Mouse (Mus musculus) embryonic stem cell, embryonic (primary cell): ENCODE results near the gene Surf2.

Source experiments
- CTCF ChIA-PET, 4 experiments: fragments of 300-600 bp in 2 of 4; fragments of 350-600 bp in 2 of 4; sonication (Branson Sonifier 250); formaldehyde crosslinking; loops; one replicate each; lab custom pipeline; 2022; ENCODE audit warnings: inconsistent platforms in 2 of 4; lab: Charles Lee
- POLR2A ChIA-PET, 4 experiments: fragments of 300-600 bp in 2 of 4; fragments of 350-600 bp in 2 of 4; sonication (Branson Sonifier 250); formaldehyde crosslinking; loops; one replicate each; lab custom pipeline; 2022; ENCODE audit warnings: antibody characterized with exemption in 4 of 4, inconsistent platforms in 1 of 4; lab: Charles Lee

Surf2 gene

GRCm38 (mm10) chr2:26933304-26934055 is 17.3 kb downstream of the Surf2 start, which contains the start of the genes Surf4 and Stkld1:
Gene Surf4 (minus strand): TSS chr2:26933928.
Gene Stkld1 (plus strand): TSS chr2:26934047.
- POLR2A ChIA-PET: interaction anchor here (0.5 to 4.9 kb wide), 41 partner anchors 8 to 793 kb away, joined by 3 to 97 read pairs (median 4); partner anchors contain the start of genes Surf6 (in 3 of the 4), Surf1 (in 2 of the 4), Surf2 (in 2 of the 4) and Qsox2 (in 1 of the 4)
- CTCF ChIA-PET: interaction anchor here in 3 of 4 experiments (0.6 to 1.8 kb wide), 5 partner anchors 15 to 106 kb away, joined by 3 to 5 read pairs (median 3); partner anchors contain the start of gene Surf6 (in 1 of the 3)

GRCm38 (mm10) chr2:26935286-26935685 is 19.1 kb downstream of the Surf2 start:
- CTCF ChIA-PET: no interaction called here

DNA sequence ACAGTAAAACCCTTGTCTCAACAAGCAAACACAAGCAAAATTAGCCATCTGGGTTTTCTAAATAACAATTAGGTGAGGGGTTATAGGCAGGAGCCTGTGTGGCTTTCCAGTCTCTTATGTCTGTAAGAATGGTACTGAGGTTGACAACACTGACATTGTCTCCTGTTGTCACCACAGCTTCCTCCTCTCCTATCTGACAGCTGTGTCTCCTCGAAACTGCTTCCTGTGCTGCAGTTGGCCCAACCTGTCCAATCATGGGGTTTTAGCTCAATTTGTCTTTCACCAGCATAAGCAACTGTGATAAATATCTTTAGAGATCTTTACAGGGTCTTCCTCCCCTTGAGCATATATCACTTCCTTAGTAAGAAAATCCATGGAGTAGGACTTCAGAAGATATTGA is 20.3 kb downstream of the Surf2 start:
- ChIA-PET CTCF (interaction anchor here in 1 of 4 experiments (0.9 kb wide), 1 partner anchor 21 kb away, joined by 3 read pairs; no protein-coding TSS in a partner anchor), POLR2A (interaction anchor here in 1 of 4 experiments (0.9 to 1.0 kb wide), 3 partner anchors 13 to 300 kb away, joined by 3 to 4 read pairs (median 3); partner anchors contain the start of gene Surf6)

More at GRCm38 (mm10) chr2:26935286-26935685, 19.1 kb downstream of the Surf2 start:
- POLR2A ChIA-PET: interaction anchor here in 2 of 4 experiments (1.0 to 4.8 kb wide), 16 partner anchors 10 to 490 kb away, joined by 3 to 34 read pairs (median 4); partner anchors contain the start of genes Surf6 (in 2 of the 2), Sec16a (in 1 of the 2), Surf1 (in 1 of the 2) and Surf2 (in 1 of the 2)

DNA sequence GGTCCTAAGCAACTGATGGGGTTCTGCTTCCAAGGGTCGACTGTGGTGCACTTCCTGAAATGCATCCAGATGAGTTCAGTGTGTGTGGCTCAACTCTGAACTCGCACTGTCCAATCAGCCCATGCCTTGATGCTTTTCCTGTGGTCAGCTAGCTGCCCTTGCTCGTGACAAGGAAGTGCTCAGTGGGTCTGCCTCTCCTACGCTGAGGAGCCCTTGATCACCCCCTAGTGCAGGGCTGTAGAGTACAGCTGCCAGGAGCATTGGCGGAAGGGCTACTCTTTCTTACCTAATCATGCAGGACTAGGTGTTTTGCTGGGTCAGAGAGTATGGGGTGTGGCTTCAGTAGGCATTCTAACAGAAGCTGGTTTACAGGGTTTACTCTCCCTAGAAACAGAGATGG is 25.4 kb downstream of the Surf2 start:
- CTCF ChIA-PET: interaction anchor here in 1 of 4 experiments (1.5 to 1.9 kb wide), 2 partner anchors 12 to 86 kb away, joined by 4 to 6 read pairs; partner anchors contain the start of gene Slc2a6

DNA sequence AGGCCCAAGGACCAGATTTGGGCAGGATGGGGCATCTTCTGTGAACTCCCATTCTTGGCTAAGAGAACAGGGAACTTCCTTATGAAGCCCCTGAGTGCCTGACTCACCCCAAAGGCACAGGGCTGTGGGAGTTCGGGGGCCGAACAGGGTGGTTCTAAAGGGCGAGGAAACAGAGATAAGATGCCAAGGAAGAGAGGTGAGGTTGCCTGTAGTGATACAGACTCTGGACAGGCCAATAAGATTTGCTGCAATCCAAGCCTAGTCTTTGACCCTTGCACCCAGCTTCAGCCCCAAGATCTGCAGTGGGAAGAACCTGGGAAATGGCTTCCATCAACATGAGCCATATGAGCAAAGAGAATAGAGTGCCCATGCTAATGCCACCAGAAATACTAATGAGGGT is 27.1 kb downstream of the Surf2 start:
- POLR2A ChIA-PET: no interaction called here
- CTCF ChIA-PET: no interaction called here

More for the DNA sequence above, 25.4 kb downstream of the Surf2 start:
- POLR2A ChIA-PET: interaction anchor here in 3 of 4 experiments (0.9 to 2.6 kb wide), 7 partner anchors 9 to 49 kb away, joined by 3 to 9 read pairs (median 4); no protein-coding TSS in a partner anchor

DNA sequence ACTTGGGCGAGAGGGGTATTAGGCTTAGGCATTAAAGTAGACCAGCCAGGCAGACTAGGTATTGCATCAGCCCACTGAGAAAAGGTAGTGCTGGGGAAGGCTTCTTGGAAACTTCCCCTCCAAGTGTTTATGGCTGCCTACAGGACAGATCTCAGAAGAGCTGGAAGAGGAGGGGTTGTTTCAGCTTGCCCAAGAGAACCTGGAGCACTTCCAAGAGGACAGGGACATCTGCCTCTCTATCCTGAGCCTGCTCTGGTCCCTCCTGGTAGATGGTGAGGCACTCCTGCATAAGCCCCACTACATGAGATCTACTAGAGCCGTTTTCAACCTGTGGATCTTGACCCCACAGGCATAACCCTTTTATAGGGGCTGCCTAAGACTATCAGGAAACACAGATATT is 34.2 kb downstream of the Surf2 start:
- POLR2A ChIA-PET: interaction anchor here in 1 of 4 experiments (1.3 to 2.5 kb wide), 2 partner anchors 14 to 18 kb away, joined by 3 to 8 read pairs; no protein-coding TSS in a partner anchor
- CTCF ChIA-PET: no interaction called here

DNA sequence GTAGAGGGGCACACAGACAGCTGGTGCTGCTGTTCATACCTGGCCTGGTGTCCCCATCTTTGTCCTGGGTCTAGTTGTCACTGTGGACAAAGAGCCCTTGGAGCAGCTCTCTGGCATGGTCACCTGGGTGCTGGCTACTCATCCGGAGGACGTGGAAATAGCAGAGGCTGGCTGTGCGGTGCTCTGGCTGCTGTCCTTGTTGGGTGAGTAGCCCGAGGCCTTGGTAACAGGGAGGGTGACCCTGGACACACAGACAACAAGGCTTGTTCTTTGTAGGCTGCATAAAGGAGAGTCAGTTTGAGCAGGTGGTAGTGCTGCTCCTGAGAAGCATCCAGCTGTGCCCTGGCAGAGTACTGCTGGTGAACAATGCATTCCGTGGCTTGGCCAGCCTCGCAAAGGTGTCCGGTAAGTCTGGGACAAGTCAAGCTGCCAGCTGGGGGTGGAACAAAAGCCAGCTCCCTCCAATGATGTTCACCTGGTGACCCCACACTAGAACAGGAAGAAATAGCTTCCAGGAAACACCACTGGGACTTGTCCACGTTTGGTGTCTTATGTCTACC is 35.3 kb downstream of the Surf2 start:
- ChIA-PET CTCF (interaction anchor here in 1 of 4 experiments (0.7 kb wide), 1 partner anchor 1312 kb away, joined by 6 read pairs; no protein-coding TSS in a partner anchor), POLR2A (interaction anchor here in 2 of 4 experiments (0.6 to 2.5 kb wide), 7 partner anchors 10 to 347 kb away, joined by 3 to 8 read pairs (median 3); partner anchors contain the start of genes Agpat2 (in 1 of the 2) and Surf6 (in 1 of the 2))

- ChIA-PET POLR2A (interaction anchor here (0.5 to 1.8 kb wide), 10 partner anchors 10 to 348 kb away, joined by 3 to 6 read pairs (median 3); partner anchors contain the start of genes Agpat2 (in 1 of the 4) and Surf6 (in 1 of the 4)), CTCF (interaction anchor here in 1 of 4 experiments (0.7 kb wide), 1 partner anchor 1313 kb away, joined by 6 read pairs; no protein-coding TSS in a partner anchor)
These were observed 36.0 kb downstream of the Surf2 start for GRCm38 (mm10) chr2:26952193-26952592.

DNA sequence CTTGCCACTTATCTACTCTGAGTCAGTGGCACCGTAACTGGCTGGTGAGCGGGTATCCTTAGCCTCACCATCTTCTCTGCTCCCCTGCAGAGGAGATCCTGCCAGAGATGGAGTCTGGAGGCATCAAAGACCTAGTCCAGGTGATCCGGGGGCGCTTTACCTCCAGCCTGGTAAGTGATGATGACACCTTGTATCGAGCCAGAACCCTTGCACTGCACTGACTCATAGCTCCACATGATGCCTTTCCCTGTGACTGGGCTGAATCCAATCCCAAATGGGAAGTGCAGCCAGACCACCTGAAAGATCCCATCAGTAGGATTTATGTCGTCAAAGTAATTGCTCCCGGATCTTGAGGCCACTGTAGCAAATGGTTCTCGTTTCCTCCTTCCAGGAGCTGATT is 36.7 kb downstream of the Surf2 start:
- ChIA-PET POLR2A (interaction anchor here in 3 of 4 experiments (0.7 to 1.8 kb wide), 6 partner anchors 11 to 50 kb away, joined by 3 to 6 read pairs (median 4); partner anchors contain the start of gene Surf6 (in 1 of the 3)), CTCF (no interaction called here)

- POLR2A ChIA-PET: interaction anchor here in 1 of 4 experiments (0.8 to 1.3 kb wide), 4 partner anchors 9 to 319 kb away, joined by 3 to 4 read pairs (median 4); no protein-coding TSS in a partner anchor
These were observed 38.7 kb downstream of the Surf2 start for GRCm38 (mm10) chr2:26954735-26955395.

DNA sequence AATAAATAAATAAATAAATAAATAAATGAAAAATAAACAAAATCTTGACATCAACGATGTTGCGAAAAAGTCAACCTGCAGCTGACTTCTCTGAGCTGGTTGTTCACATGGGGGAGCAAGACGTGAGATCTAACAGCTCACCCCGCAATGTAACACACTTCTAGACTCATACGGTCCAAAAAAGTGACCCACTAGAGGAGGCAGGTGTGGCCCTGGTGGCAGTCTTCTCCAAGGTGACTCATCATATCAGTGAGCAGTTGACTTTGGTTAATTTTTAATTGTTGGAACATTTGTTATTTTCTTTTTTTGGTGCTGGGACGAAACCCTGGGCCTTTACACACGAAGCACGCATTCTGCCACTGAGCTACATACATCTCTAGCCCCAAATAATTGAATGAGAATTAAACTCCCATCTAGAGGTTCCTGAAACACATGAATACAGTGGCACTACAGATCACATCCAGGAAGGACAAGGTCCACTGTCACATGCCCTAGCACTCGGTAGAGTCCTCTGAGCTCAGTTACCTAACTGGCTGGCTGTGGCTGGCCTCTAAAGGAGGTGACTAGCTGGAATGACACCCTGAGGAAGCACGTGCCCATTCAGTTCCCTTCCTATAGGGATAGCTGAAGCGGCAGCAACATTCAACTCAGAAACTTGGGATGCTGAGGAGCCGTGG is 40.8 kb downstream of the Surf2 start:
- CTCF ChIA-PET: interaction anchor here in 1 of 4 experiments (0.6 to 1.2 kb wide), 2 partner anchors 21 to 83 kb away, joined by 3 read pairs; no protein-coding TSS in a partner anchor
- POLR2A ChIA-PET: interaction anchor here in 3 of 4 experiments (0.9 to 1.4 kb wide), 5 partner anchors 8 to 54 kb away, joined by 3 to 6 read pairs (median 3); partner anchors contain the start of gene Surf6 (in 1 of the 3)

More at GRCm38 (mm10) chr2:26954735-26955395, 38.7 kb downstream of the Surf2 start:
- CTCF ChIA-PET: no interaction called here

GRCm38 (mm10) chr2:26957488-26957859 is 41.3 kb downstream of the Surf2 start:
- ChIA-PET CTCF (interaction anchor here in 1 of 4 experiments (0.6 to 1.2 kb wide), 2 partner anchors 21 to 82 kb away, joined by 3 read pairs; no protein-coding TSS in a partner anchor), POLR2A (interaction anchor here in 3 of 4 experiments (0.9 to 1.4 kb wide), 5 partner anchors 8 to 55 kb away, joined by 3 to 6 read pairs (median 3); partner anchors contain the start of gene Surf6 (in 1 of the 3))

DNA sequence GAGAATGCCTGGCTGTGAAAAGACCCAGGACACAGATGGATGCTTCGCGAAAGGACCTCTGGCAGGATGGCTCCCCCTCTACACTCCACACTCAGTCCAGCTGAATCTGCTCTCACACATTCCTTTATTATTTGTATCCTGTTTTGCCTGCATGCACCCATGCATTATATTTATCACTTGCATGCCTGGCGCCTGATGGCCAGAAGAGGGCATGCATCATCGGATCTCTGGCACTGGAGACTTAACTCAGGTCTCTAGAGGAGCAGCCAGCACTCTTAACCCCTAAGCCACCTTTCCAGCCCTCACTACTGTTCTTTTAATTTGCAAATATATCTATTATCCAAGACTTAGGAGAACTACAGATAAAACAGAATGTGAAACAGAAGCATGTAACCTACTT is 44.6 kb downstream of the Surf2 start:
- CTCF ChIA-PET: no interaction called here
- POLR2A ChIA-PET: interaction anchor here in 1 of 4 experiments (2.0 kb wide), 1 partner anchor 58 kb away, joined by 5 read pairs; the partner anchor contains the start of gene Surf6

DNA sequence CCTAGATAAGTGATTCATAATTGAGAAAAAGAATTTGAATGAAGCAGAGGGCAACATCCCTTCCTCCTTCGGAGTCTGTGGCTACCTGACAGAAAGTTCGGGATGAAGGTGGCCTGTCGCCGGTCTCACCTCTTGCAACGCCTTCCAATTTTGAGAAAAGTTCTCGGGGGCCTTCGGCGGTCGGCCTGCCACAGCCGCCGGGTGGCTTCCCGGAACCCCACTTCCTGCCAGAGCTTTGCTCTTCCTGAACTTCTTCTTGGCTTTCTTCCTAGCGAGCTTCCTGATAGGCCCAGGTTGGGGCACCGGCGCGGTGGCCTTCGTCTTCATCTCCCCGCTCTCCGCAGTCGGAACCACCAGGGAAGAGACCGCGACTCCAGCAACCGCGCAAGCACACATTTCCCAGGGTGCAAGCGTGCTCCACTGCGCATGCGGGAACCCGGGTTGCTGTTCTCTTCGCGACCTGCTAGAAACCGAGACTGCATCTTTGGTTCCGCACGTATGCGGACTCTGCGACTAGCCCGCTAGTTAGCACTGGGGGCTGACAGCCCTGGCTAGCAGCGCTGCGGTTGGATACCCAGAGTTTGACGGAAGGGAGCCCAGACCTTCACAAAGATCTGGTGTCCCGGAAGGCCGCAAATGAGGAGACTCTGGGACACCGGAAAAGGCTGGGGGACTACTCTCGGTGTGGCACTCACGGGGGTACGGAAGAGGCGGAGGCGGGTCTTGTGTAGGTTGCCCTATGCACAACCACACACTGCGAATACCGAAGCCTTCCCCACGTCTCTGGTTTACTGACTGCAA is 48.0 kb downstream of the Surf2 start, which contains the start of gene Rexo4:
TSS of gene Rexo4 (minus strand) at position 464 of the 801 bp plus-strand sequence.
- ChIA-PET POLR2A (interaction anchor here in 3 of 4 experiments (0.6 to 1.7 kb wide), 8 partner anchors 9 to 61 kb away, joined by 3 to 12 read pairs (median 4); partner anchors contain the start of gene Surf6 (in 2 of the 3)), CTCF (no interaction called here)

- CTCF ChIA-PET: interaction anchor here in 3 of 4 experiments (0.6 to 1.3 kb wide), 3 partner anchors 74 to 782 kb away, joined by 3 to 5 read pairs (median 5); no protein-coding TSS in a partner anchor
These were observed 48.7 kb downstream of the Surf2 start for GRCm38 (mm10) chr2:26964724-26965370.

More at GRCm38 (mm10) chr2:26964724-26965370, 48.7 kb downstream of the Surf2 start:
- POLR2A ChIA-PET: interaction anchor here in 2 of 4 experiments (0.7 kb wide), 3 partner anchors 49 to 103 kb away, joined by 3 to 6 read pairs (median 5); no protein-coding TSS in a partner anchor
